Mouse (Mus musculus) megakaryocyte, embryonic 14.5 days (primary cell): ENCODE data around the gene Ndufa5.

ENCODE experiments used
- FLI1 ChIP-seq: IDR thresholded peaks from 2 replicates; pipeline ENCODE4 v1.6.1; 2012; ENCODE audit warnings: low read length, inconsistent platforms, mixed read lengths
- GATA1 ChIP-seq: IDR thresholded peaks from 3 replicates; pipeline ENCODE4 v1.6.1; 2012; ENCODE audit warnings: mixed read lengths, low read length, inconsistent platforms, borderline replicate concordance

DNA sequence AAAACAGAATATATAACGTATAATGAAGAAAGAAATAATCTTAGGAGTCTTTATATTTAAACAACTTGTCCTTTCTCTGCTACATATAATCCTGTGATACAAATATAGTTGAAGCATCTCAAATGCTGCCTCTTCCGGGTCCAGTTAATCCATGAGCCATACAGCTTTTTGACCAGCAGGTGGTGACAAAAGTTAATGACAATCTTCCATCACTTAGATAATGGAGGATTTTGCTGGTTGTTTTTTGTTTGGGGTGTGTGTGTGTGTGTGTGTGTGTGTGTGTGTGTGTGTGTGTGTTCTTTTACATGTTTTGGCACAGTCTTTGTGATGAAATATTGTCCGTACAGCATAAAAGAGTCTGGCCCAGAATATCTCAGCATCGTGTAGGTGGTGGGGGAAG, 2.4 kb upstream of the Ndufa5 start:
- no peak for TF ChIP-seq GATA1
- no peak for TF ChIP-seq FLI1
